Mouse (Mus musculus) Patski (cell line): ENCODE results near the gene Wdr70. TPM values are rescaled to one million over a fixed set of nuclear protein-coding genes. Genes with fewer than 3 reads are reported as not detected.

Experiments used
- ATAC-seq: fragments of 100-300 bp; one replicate; pipeline ENCODE4 v1.8.0; 2021
- CTCF ChIA-PET: fragments of 350-600 bp; sonication (Branson Sonifier 250); formaldehyde crosslinking; loops from one replicate; lab custom pipeline; 2022; ENCODE audit warnings: inconsistent platforms; lab: Charles Lee
- POLR2A ChIA-PET: fragments of 350-600 bp; sonication (Branson Sonifier 250); formaldehyde crosslinking; loops from one replicate; lab custom pipeline; 2022; ENCODE audit warnings: antibody characterized with exemption, inconsistent platforms; lab: Charles Lee
- DNase-seq: peaks from one replicate; pipeline ENCODE4 v3.0.0-alpha.2; 2011; ENCODE audit warnings: low read depth, low spot score
- H3K27me3 ChIP-seq: fragments of 371-371 bp; one replicate; pipeline ENCODE4 v1.5.1; 2021
- CTCF ChIP-seq: fragments of 100-300 bp; IDR thresholded peaks from one replicate; pipeline ENCODE4 v1.5.1; 2021
- in situ Hi-C: fragments of 300-500 bp; cut with MboI; formaldehyde crosslinking; loops from 3 replicates; pipeline ENCODE4 v1.11.1; 2018; ENCODE audit warnings: low pct_unique_long_range_greater_than_20kb, mixed read lengths
- polyA plus RNA-seq: library from polyadenylated mRNA; unstranded; gene quantifications from one replicate; pipeline ENCODE4 v1.2.3, GENCODE M21; 2021

Gene Wdr70
- polyA plus RNA-seq, 1 experiment from 2014 or later, result 46.0 TPM

- ChIA-PET POLR2A (interaction anchor here (0.8 kb wide), 1 partner anchor 15 kb away, joined by 3 read pairs; no protein-coding TSS in a partner anchor), CTCF (interaction anchor here (1.3 to 2.0 kb wide), 2 partner anchors 15 to 45 kb away, joined by 4 read pairs; no protein-coding TSS in a partner anchor)
Measured at GRCm38 (mm10) chr15:7934580-7934979, 164.4 kb downstream of the Wdr70 start.

DNA sequence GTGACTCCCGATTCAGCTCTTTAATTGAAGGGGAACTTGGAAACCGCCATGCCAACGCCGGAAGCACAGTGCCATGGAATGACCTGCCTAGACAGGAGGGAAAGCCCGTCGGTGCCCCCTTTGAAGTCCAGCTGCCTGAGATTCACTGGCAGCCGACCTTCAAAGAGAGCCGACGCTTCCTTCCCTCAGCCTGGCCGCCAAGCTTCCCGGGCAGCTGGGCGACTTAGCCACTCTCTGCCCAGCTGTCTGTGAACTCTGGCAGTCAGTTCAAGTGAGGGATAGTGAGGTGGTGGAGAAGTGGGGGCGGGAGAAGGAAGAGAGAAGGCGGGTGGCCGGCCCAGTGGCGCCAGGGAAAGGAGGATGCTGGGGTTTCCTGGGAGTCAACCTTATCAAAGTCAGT, 164.9 kb downstream of the Wdr70 start:
- ATAC-seq, result no peak
- ChIA-PET POLR2A (no interaction called here), CTCF (interaction anchor here (1.3 to 2.0 kb wide), 2 partner anchors 16 to 45 kb away, joined by 4 read pairs; no protein-coding TSS in a partner anchor)
- no peak for DNase-seq
- no peaks in the 10 kb centered on the region for H3K27me3 ChIP-seq
- TF ChIP-seq CTCF, result no peak
- in situ Hi-C loops, result no loop called here

More at GRCm38 (mm10) chr15:7934580-7934979, 164.4 kb downstream of the Wdr70 start:
- DNase-seq (no peak), ATAC-seq (no peak)
- H3K27me3 ChIP-seq, result no peaks in the 10 kb centered on the region
- TF ChIP-seq CTCF, result no peak
- in situ Hi-C loops, result no loop called here

DNA sequence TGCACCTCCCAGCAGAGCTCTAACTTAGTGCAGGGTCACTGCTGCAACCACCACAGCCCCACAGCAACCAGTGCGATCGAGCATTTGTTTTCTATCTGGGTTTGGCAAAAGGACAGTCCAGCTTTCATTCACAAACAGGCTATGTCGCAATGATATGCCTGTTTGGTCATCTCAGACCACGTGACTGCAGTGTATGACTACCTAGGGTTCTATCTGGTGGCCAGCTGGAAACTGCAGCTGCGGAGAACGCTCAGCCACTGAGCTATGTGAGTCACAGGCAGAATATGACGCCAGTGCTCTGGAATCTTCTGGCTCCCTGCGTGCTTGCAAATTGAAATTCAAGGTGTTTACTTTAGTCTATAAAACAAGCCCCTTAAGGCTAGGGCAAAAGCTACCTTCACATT, 167.4 kb downstream of the Wdr70 start:
- ATAC-seq (peak; percentile 100), DNase-seq (peak; percentile 93)
- no peak for TF ChIP-seq CTCF
- POLR2A ChIA-PET, result interaction anchor here (0.8 kb wide), 1 partner anchor 13 kb away, joined by 3 read pairs; no protein-coding TSS in a partner anchor
- no peaks in the 10 kb centered on the region for H3K27me3 ChIP-seq
- in situ Hi-C loops, result no loop called here
- CTCF ChIA-PET, result interaction anchor here (1.3 kb wide), 1 partner anchor 9 kb away, joined by 3 read pairs; no protein-coding TSS in a partner anchor

GRCm38 (mm10) chr15:7925382-7925781, 173.6 kb downstream of the Wdr70 start:
- ATAC-seq (no peak), DNase-seq (no peak)
- ChIA-PET POLR2A (no interaction called here), CTCF (interaction anchor here (0.7 to 1.7 kb wide), 5 partner anchors 24 to 100 kb away, joined by 3 to 4 read pairs (median 3); no protein-coding TSS in a partner anchor)
- in situ Hi-C loops, result no loop called here
- TF ChIP-seq CTCF, result peak; percentile 54
- H3K27me3 ChIP-seq, result no peaks in the 10 kb centered on the region

DNA sequence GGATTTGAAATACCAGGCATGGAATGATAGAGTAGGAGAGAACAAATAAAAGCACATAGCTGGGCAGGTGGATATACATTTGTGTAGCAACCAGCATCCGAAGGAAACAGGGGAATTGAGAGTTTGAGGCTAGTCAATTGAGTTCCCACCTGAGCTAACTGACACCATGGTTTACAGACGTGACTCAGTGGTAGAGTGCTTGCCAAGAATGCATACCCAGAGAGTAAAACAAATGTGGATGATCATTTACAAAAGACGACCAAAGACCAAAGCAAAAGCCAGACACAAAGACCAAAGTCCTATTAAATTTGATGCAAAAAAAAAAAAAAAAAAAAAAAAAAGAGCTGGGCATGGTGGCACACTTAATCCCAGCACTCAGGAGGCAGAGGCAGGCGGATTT, 175.7 kb downstream of the Wdr70 start:
- ATAC-seq, result no peak
- POLR2A ChIA-PET, result no interaction called here
- CTCF ChIA-PET, result interaction anchor here (0.8 to 1.0 kb wide), 2 partner anchors 13 to 19 kb away, joined by 3 read pairs; no protein-coding TSS in a partner anchor
- no peak for TF ChIP-seq CTCF
- H3K27me3 ChIP-seq, result no peaks in the 10 kb centered on the region
- DNase-seq, result no peak
- in situ Hi-C loops, result no loop called here

DNA sequence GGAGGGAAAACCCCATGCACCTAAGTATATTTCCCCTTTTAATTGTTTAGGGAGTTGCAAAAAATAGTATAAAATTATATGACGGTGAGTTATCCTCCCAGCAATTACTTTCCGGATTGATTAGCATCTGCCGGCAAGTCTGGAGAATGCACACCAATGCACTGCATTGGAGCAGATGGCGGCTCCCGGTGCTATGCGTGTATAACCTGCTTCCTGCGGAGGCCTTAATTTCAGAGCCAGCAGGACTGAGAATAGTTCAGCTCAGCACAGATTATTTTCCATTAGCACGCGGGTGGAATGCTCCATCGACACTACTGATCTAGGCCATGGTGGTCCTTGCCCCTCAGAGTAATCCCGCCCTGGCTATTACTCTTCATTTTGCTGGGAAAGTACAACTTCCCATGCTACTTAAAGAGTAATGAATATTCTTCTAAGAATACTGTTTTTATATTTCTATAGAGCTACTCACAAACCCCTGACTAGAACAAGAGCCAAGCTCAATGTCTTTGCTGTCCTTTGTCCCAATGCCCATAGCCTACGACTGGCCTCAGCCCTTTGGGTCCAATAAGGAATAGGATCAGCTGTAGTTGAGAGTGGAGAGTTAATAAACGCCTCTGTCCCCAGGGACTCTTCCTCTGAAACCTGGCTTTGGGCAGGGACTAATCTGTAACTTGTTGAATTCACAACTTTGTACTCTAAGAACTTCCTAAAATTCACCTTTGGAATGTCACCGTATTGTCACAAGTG, 176.5 kb downstream of the Wdr70 start:
- ChIA-PET CTCF (interaction anchor here (1.1 kb wide), 1 partner anchor 9 kb away, joined by 3 read pairs; no protein-coding TSS in a partner anchor), POLR2A (no interaction called here)
- TF ChIP-seq CTCF, result no peak
- H3K27me3 ChIP-seq, result no peaks in the 10 kb centered on the region
- ATAC-seq (no peak), DNase-seq (no peak)
- in situ Hi-C loops, result no loop called here

DNA sequence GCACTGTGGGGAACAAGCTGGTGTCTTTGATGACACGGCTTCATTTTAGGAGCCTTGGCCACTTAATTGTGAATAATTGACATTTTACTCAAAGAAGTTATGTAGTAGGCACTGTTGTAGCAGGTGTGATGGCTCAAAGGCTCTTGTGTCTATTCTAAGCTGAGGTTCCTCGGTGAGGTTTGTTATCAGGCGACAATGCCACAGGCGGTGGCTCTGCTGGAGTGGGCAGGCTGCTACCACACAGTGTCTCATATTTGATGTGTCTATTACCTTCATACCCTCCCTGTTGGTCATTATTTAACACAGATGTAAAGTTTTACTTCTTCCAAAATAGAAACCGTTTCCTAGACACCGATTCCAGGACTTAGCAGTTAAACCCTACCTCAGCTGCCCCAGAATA, 177.9 kb downstream of the Wdr70 start:
- no peak for ATAC-seq
- in situ Hi-C loops, result no loop called here
- ChIA-PET CTCF (interaction anchor here (1.4 to 1.5 kb wide), 2 partner anchors 12 to 22 kb away, joined by 3 read pairs; no protein-coding TSS in a partner anchor), POLR2A (no interaction called here)
- DNase-seq, result no peak
- H3K27me3 ChIP-seq, result no peaks in the 10 kb centered on the region
- TF ChIP-seq CTCF, result no peak

DNA sequence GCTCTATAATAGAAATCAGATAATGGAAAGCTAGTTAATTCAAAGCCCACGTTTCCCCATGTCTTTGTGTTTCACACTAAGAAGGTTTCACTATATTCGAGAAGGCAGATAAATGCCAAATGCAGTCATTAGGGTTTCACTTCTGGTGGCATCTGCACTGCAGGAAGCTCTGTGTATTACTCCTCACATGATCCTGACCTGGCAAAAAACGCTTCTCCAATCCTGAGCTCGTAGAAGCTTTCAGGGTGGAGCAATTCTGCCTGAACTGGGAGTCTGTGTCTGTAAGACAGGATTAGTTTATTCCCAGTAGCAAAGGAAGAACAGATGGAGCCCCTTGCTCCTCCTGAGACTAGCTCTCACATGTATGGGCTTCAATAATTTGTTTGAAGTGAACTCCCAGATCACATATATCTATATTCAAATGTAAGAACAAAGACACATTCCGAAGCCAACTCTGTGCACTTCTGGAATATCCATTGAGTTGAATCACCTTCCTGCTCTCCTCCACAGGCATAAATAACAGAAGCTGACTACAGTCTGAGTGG, 192.4 kb downstream of the Wdr70 start:
- no peaks in the 10 kb centered on the region for H3K27me3 ChIP-seq
- POLR2A ChIA-PET, result no interaction called here
- DNase-seq (no peak), ATAC-seq (no peak)
- TF ChIP-seq CTCF, result no peak
- in situ Hi-C loops, result no loop called here
- CTCF ChIA-PET, result no interaction called here

DNA sequence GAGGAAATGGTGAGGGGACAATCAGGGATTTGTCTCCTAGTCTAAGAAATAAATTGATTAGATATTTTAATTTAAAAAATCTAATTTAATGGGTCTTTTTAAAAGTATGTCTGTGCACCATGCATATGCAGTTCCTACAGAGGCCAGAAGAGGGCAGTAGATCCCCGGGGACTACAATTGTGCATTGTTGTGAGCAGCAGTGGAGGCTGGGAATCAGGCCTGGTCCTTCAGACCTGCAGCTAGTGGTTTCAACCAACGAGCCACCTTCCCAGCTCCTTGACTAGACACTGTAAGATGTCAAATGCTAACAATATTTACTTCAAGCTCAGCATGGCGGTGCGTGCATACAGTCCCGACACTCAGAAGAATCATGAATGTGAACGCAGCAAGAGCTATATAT, 199.7 kb downstream of the Wdr70 start:
- H3K27me3 ChIP-seq, result no peaks in the 10 kb centered on the region
- POLR2A ChIA-PET, result no interaction called here
- in situ Hi-C loops, result no loop called here
- ATAC-seq (no peak), DNase-seq (no peak)
- CTCF ChIA-PET, result interaction anchor here (0.7 to 1.6 kb wide), 6 partner anchors 9 to 439 kb away, joined by 3 to 11 read pairs (median 4); no protein-coding TSS in a partner anchor
- TF ChIP-seq CTCF, result peak; percentile 65

DNA sequence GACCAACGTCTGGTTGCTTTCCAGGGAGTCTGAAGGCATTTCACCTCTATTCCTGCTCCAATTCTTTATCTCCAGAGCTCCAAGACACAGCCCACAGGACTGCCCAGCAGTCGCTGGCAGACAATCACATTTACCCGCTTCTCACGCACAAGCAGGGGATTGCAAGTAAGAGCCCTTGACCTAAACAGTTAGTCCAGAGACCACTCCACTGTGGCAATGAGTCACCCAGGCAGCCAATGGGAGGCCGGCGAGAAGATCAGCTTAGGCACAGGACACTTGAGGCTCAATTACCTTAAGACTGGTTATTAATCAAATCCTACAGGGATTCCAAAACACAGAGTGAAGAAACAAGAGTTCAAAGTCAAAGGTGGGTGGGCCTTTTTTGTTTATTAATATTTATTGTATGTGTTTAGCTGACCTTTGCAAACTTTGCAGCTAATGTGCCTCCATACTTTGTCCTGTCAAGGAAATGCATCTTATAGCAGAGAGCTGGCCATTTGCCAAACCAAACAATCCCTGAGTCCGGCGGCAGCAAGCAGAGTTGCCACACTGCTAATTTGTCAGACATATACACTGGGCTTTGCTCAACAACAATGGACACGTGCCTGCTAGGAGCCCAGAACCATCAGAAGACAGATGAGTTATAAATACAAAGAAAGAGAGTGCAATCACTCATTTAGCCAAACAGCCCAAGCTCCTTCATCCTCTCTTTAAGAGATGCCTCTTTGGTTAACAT, 207.3 kb downstream of the Wdr70 start:
- DNase-seq (no peak), ATAC-seq (no peak)
- no peaks in the 10 kb centered on the region for H3K27me3 ChIP-seq
- in situ Hi-C loops, result no loop called here
- no peak for TF ChIP-seq CTCF
- POLR2A ChIA-PET, result interaction anchor here (1.4 kb wide), 1 partner anchor 9 kb away, joined by 4 read pairs; no protein-coding TSS in a partner anchor
- CTCF ChIA-PET, result interaction anchor here (2.7 kb wide), 1 partner anchor 8 kb away, joined by 11 read pairs; no protein-coding TSS in a partner anchor
